Mouse (Mus musculus) gastrocnemius, postnatal 36 days (tissue): ENCODE results near the gene Gtpbp3. TPM values are rescaled to one million over a fixed set of nuclear protein-coding genes. Genes with fewer than 3 reads are reported as not detected.

ENCODE experiments used
- DNase-seq, 2 experiments: peaks; one replicate each; pipeline ENCODE4 v3.0.0; 2022
- intact Hi-C: fragments of 180-260 bp; cut with DNase I; formaldehyde crosslinking; loops from one replicate; pipeline ENCODE4 v1.15.1; 2025
- total RNA-seq, 2 experiments: library from RNA; stranded (reverse); gene quantifications; 2 replicates each; pipeline ENCODE4 v1.2.3; 2021

The Gtpbp3 gene
- total RNA-seq, 2 experiments from 2014 or later: 8.0 to 10.5 TPM

DNA sequence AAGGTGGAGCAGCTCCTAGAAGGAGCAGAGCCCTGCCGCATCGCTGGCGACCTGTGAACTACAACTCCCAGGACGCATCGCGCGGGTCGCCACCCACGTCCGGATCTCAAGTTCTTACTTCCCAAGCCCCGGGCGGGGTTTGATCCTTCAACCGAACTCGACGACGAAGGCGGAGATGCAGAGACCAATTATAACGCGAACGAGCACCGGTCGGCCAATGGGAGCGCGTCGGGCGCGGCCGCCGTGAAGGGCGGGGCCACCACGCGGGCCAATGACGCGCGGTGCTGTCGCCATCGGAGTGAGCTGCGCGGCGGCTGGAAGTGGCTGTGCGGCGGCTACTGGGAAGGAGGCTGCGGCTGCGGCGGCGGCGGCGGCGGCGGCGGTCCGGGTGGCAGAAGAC lies 19.0 kb upstream of the Gtpbp3 start, which contains the start of gene Dda1:
Gene Dda1 (plus strand): TSS at position 284 of the 400 bp plus-strand sequence.
- intact Hi-C loops: no loop called here

DNA sequence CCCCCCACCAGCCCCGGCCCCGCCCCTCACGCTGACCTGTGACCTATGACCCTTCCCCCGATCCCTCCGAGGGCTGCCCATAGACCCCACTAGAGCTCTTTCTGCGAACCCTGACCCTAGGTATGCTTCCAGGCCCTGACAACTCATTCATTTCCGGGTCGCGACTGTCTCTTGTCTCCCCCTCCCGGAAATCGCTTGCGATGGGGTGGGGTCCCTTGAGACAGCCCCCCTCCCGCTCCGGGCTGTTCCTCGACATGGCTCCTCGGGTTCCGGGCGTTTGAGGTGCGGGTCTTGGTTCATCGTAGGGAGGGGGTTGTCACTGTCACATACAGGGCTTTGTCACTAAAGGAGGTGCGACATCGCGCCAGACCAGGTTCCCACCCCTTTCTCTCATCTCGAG lies 18.5 kb upstream of the Gtpbp3 start:
- intact Hi-C loops: no loop called here

More for the DNA sequence above, 19.0 kb upstream of the Gtpbp3 start, which contains the start of gene Dda1:
- peak; percentile 92 to 95 for DNase-seq

DNA sequence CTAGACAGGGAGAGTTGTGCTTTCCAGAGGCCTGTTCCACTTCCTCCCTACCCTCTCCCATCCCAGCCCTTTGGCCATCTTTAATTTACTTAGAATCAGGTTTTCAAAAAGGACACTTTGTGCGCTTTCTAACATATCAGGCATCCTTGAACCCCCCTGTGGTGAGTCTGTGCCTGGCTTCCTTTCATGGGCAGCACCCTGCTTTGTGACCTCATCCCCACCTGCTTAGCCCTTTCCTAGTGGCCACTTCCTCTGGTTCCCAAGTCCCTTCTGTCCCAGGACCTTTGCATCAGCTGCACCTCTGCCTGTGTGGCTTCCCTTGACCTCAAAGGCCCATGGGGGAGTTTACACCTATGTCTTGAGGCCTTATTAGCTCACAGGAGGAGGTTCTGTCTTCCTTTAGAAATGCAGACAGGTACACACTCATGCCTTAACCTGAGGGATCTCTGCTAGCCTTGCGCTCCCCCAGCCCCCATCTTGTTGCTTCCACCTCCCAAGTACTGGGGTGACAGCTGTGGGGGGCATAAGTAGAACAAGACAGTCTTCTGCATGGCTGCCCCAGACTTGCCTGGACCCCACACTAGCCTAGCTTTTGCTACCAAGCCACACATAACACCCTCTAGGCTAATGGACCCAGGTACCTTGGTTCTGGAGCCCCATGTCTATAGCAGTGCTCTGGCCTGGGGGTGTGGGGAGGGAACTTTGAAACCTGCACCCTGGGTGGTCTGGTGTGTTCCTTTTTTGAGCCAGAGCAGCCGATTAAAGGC lies 17.6 kb upstream of the Gtpbp3 start:
- intact Hi-C loops: loop anchor here (10.0 kb wide), 1 partner anchor 676 kb away; no protein-coding TSS in a partner anchor
- DNase-seq: no peak

More for the DNA sequence above, 18.5 kb upstream of the Gtpbp3 start:
- no peak for DNase-seq

DNA sequence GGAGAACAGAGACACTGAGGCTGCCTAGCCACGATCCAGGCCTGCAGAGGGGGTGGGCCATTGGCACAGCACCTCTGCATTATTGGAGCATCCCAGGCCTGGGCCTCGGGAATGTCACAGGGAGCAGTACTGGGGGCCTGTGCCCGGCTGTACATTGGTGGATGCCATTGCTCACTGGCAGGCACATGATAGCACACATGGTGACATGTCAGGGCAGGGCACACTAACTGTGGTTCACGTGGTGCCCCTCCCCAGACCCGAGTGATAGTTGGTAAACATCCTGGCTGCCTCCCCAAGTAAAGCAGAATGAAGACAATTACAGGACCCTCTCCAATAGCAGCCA lies 17.0 kb upstream of the Gtpbp3 start:
- intact Hi-C loops: loop anchor here (10.0 kb wide), 1 partner anchor 676 kb away; no protein-coding TSS in a partner anchor
- DNase-seq: no peak

DNA sequence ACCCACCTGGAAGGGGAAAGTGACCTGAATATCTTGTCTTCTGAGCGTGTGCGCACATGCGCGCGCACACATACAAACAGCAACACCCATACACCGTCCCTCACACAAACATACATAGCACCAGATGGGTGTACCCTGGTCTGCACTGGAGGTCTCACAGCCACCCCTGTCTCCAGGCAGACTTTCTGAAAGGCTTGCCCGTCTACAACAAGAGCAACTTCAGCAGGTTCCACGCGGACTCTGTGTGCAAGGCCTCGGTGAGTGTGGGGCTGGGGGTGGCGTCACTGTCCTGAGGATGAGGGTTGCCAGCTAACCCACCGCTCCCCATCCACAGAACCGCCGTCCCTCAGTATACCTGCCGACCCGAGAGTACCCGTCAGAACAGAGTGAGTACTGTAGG lies 16.0 kb upstream of the Gtpbp3 start:
- intact Hi-C loops: loop anchor here (10.0 kb wide), 1 partner anchor 677 kb away; no protein-coding TSS in a partner anchor
- no peak for DNase-seq

DNA sequence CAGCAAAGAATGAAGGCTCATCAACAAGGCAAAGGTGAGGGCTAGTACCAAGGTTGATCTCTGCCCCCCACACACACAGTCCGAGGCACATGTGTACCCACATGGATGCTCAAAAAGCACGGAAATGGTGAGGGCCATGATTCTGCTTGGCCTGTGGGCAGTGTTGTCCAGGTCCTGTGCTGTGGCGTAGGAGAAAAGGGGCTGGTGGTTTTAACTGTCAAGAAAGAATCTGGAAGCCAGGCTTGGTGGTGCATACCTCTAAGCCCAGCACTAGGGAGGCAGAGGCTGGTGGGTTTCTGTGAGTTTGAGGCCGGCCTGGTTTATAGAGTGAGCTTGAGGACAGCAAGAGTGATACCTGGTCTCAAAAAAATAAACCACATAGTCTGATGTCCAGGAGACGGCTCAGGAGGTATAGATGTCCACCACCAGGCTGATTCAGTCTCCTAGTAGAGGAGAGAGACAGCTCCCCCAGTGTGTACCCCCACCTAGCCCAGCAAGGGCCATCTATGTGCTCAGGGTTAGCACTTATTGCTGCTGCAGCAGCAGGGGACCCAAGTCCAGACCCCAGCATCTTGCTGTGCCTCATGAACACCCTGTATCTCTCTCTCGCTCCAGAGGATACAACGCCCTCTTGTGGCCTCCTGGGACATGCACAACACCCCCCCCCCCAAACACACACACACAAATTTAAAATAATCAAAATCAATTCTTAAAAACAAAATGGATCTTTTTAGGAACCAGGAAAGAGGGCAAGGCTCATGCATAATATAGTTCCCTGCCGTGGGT lies 15.1 kb upstream of the Gtpbp3 start:
- no peak for DNase-seq
- intact Hi-C loops: loop anchor here (10.0 kb wide), 1 partner anchor 678 kb away; no protein-coding TSS in a partner anchor

DNA sequence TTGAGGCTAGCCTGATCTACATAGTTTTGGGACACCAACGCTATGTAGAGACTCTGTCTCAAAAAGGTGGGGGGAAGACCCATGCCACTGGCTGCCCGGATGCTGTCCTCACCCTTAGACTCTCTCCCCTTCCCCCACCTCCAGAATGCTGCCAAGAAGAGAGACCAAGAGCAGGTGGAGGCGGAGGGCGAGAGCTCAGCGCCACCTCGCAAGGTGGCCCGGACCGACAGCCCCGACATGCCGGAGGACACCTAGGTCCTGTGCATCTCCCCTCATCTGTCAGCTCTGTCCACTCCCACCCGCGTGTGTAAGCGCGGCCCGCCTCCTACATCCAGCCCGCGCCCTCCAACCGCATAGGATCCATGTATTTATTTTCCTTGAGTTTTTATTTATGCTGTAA lies 13.6 kb upstream of the Gtpbp3 start:
- no peak for DNase-seq

DNA sequence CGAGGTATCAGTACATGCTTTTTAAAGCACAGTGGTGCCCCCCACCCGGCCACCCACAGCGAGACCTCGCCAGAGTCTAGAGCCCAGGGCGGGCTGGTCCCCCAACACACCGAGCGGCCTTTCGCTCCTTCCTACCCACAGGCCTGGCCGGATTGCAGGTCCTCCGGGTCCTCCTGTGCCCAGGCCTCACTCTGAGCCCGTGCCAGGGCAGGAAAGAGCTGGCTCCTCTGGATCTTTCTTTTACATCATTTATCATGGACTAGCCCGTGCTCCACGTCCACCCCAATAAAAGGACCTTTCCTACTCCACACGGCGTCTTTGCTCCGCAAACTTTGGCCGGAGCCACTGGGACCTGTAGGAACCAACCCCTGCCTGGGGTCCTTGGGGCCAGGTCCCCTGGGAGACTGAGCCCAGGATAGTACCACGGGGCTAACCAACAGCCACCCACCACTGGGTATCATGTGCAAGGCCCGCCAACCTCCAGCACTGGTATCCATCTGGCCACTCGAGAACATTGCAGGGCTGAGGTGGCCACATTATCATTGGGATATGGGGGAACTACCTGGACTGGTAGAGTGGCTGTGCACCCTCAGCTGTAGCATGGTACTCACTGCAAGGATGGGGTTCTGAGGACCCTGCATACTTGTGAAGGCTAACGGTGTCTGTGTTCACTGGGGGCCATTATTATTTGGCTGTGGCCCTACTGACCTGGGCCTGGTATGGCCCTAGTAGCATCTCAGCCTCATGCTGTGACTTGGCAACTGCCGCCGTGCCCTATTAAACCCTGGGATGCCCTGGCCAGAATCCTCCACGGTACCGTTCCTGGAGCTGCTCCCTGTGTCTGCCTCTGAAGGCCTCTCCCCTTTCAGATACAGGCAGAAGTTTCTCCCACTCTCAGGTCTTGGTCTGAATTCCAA lies 12.9 kb upstream of the Gtpbp3 start:
- intact Hi-C loops: loop anchor here (10.0 kb wide), 1 partner anchor 680 kb away; no protein-coding TSS in a partner anchor

More for the DNA sequence above, 13.6 kb upstream of the Gtpbp3 start:
- intact Hi-C loops: loop anchor here (10.0 kb wide), 1 partner anchor 680 kb away; no protein-coding TSS in a partner anchor

DNA sequence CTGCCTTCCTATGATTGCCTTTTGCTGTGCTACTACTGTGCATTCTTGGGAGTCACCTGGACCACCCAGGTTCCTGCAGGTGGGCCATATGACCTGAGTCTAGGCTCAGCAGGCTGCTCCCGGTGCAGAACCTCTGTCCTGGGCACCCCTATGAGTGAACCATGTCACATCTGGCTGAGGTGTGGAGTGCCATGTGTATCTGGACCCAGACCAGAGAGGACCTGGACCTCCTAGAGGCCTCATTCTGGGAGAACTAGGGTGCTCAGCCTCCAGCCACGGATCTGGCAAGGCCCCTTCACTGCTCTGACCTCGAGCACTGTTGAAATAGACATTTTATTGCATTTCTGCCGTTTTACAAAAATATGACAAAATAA lies 12.2 kb upstream of the Gtpbp3 start:
- DNase-seq: no peak
- intact Hi-C loops: loop anchor here (10.0 kb wide), 1 partner anchor 681 kb away; no protein-coding TSS in a partner anchor

More for the DNA sequence above, 12.9 kb upstream of the Gtpbp3 start:
- DNase-seq: no peak

DNA sequence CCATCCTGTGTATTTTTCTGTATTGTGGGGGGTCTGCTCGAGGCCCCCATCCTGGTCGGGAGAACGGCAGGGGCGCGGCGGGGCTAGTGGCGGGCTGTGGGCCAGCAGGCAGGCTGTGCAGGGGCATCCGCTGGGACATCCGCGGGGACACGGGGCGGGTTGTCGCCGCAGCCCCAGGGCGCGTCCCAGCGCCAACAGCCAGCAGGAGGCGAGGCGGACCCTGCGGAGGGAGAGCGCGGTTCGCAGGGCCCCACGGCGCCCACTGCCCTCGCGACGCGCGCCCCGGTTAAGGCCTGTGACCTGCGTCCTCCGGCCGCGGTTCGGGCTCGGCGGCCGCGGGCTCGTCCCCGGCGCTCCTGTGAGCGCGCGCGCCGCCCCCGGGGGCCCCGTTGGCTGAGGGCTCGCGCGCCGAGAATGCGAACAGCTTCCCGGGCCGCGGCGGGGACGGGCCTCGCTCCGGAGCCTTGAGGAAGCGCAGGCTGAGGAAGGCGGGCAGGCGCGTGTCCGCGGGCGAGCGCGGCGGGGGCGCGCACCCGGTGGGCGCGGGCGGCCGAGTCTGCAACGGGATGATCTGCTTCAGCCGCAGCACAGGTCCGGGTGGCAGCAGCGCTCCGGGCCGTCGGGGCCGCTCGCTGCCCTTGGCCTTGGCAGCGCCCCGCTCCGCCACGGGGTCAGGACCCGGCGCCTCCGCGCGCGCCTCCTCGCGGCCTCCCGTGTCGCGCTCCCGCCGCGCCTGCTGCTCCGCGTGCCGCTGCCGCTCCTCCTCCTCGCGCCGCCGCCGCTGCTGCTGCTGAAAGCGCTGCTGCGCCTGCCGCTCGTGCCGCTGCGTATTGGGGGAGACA lies 11.6 kb upstream of the Gtpbp3 start:
- DNase-seq: peak; percentile 77 to 80
- intact Hi-C loops: loop anchor here (10.0 kb wide), 1 partner anchor 682 kb away; no protein-coding TSS in a partner anchor

DNA sequence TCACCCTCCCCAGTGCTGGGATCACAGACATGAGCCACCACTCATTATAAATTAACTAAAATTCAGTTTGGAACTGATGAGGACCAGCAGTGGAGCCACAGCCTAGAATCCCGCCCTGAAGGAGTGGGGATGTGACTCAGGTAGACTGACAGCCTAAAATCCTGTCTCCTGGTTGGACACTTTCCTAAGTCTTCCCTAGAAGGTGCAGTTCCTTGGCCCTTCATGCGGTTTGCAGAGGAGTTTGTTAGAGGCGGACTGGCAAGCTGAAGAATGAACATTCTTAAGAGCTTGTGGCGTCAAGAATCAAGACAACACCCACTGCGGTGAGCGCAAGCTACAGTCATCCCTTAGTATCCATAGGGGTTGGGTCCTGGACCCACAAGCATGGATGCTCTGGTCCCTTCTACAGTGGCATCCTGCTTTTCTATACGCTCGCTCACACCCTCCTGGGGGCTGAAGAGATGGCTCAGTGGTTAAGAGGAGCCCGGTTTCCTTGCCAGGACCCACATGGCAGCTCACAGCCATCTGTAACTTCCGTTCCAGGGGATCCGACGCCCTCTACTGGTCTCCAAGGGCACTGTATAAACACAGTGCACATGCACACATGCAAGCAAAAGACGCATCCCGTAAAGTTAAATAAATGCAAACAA lies 10.6 kb upstream of the Gtpbp3 start:
- no peak for DNase-seq
- intact Hi-C loops: loop anchor here (10.0 kb wide), 1 partner anchor 683 kb away; no protein-coding TSS in a partner anchor

DNA sequence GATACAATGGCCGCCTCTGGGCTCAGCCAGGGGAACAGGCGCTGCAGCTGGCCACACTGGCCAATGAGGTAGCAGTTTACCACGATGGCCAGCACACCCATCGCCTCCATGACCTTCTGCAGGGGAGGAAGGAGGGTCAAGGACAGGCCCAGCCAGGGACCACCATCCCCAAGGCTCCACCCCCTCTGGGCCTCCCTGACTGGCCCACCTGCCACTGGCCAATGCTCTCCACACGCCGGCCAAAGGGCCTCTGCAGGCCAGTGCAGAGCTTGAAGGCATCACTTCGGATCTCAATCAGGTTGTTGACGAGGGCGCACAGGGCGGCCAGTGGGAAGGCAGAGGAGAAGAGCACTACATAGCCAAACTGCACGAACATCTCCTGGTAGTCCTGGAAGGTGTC lies 9.0 kb upstream of the Gtpbp3 start:
- DNase-seq: no peak
- intact Hi-C loops: loop anchor here (10.0 kb wide), 1 partner anchor 684 kb away; no protein-coding TSS in a partner anchor

DNA sequence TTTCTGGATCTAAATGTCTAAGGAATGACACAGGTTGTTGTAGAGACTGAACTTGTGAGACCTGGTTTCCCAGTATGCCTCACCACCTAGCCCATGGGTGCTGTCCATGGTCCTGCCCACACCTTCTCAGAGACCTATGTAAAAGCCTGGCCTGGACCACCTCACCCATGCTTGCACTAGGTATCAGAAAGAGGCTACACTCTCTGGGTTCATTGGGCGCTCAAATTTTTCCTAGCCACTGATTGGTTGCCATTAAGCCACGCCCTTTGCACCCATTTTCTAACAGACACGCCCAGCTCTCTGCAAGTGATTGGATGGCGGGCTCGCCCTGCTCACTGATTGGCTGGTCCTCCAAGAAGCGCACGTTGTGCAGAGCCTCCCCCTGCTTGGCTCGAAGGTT lies 4.0 kb upstream of the Gtpbp3 start:
- no peak for DNase-seq
- intact Hi-C loops: no loop called here

DNA sequence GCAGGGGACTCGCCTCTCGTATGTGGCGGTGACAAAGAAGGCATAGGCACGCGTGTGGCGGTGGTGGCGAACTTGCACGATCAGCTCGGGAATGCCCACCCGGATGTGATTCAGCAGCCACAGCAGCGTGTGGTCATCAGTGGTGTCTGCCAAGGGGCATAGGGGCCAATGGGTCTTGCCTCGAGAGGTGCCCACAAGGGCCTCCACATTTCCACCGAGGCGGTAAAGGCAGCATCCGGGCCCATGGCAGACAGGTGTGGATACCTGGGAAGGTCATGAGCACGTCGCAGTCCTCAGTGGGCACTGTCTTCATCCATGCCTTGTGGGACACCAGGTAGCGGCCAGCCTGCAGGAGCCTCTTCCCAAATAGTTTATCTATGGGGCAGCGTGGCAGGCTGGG lies 3.2 kb upstream of the Gtpbp3 start:
- no peak for DNase-seq
- intact Hi-C loops: no loop called here

DNA sequence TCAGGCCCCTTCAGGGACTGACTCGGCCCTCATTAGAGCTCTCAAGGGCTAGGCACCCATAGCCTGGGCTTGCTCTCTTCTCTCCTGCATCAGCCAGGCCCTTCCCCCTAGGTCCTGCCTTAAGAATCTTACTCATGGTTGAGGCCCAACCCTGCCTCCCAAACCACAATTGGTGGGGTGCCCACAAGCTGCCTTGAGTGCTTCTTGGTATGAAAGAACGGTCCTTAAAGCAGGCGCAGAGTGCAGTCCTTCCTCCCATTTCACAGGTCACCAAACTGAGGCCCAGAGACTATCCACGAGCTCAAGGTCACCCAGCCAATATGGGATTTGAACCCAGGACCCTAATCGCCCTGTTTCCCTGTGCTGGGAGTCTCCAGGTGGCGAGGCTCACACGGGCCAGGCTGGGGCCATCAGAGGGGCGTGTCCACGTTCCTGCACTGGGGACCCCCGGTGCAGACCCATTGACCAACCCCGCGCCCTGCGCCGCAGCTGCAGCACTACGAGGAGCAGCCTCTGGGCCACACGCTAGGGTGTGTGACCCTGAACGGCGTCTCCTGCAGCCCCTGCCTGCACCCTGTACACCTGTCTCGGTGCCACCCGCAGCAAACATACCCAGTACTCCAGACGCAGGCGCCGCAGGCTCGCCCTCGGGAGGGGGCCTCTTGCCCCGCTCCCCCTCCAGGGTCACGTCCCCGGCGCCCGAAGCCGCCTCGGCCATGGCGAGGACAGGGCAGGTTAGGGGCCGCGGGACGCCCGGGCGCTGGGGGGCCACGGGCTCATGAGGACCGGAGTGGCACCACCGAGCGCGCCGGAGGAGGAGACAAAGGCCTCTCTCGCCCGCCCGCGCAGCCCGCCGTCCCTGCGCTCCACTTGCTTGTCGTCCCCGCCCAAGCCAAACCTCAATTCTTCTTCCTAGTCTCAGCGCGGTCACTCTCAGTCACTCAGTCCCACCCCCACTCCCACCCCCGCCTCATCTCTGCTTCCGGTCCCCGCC lies 2.5 kb upstream of the Gtpbp3 start, which contains the start of gene Ano8:
Gene Ano8 (minus strand): TSS at position 822 of the 994 bp plus-strand sequence.
- intact Hi-C loops: no loop called here
- DNase-seq: peak; percentile 75 to 77

DNA sequence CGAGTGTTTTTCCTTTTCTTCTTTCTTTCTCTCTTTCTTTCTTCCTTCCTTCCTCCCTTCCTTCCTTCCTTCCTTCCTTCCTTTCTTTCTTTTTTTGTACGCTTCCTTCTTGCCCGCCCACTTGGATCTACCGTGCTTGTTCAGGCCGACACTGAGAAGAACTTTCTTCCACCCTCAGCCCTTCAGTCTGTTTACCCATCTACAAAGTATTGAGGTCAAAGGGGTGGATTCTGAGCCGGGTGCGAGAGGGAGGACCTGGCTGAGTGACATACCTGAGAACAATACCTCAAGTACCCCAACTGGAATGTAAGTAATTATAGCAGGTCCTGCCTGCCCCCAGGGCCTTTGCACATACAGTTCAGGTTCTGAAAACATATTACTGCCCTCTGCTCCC lies 1.8 kb upstream of the Gtpbp3 start:
- no peak for DNase-seq
- intact Hi-C loops: no loop called here

DNA sequence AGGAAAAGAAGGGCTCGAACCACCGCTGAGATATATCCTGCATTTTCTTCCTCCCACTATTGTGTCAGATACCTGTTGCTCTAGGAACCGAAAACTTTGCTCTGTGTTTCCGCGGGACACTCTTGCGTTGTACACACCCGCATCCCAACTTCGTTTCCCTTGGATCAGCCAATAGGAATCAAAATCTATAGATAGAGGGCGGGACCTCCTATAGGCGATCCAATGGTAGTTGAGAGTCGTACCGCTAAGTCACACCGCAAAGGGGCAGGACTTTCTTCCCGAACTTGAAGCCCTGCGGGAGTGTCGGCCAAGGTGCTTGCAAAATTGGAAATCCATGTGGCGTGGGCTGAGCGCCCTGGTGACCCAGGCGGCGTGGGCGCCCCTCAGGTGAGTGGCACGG lies 551 bp downstream of the Gtpbp3 start:
- intact Hi-C loops: no loop called here
- DNase-seq: peak; percentile 81 to 82
